Mouse (Mus musculus): ENCODE data around the gene Insc.

The Insc gene

GRCm38 (mm10) chr7:114762660-114763059 lies 19.2 kb downstream of the Insc start:
- no peak for DNase-seq (ENCODE audit: low read depth)

GRCm38 (mm10) chr7:114765273-114765672 lies 21.8 kb downstream of the Insc start:
- DNase-seq (ENCODE audit: low read depth), result no peak

GRCm38 (mm10) chr7:114766523-114766922 lies 23.0 kb downstream of the Insc start:
- no peak for DNase-seq (ENCODE audit: low read depth)

- DNase-seq (ENCODE audit: low read depth), result no peak
Measured at GRCm38 (mm10) chr7:114768516-114768915, 25.0 kb downstream of the Insc start.

- DNase-seq (ENCODE audit: low read depth), result no peak
Measured at GRCm38 (mm10) chr7:114769041-114769440, 25.5 kb downstream of the Insc start.

GRCm38 (mm10) chr7:114770586-114770985 lies 27.1 kb downstream of the Insc start:
- DNase-seq (ENCODE audit: low read depth), result no peak

GRCm38 (mm10) chr7:114771801-114772200 lies 28.3 kb downstream of the Insc start:
- no peak for DNase-seq (ENCODE audit: low read depth)

- no peak for DNase-seq (ENCODE audit: low read depth)
Measured at GRCm38 (mm10) chr7:114773781-114774180, 30.3 kb downstream of the Insc start.

- no peak for DNase-seq (ENCODE audit: low read depth)
Measured at GRCm38 (mm10) chr7:114775856-114776255, 32.4 kb downstream of the Insc start.

GRCm38 (mm10) chr7:114778156-114778770 lies 34.8 kb downstream of the Insc start:
- DNase-seq (ENCODE audit: low read depth), result no peak

GRCm38 (mm10) chr7:114779056-114779660 lies 35.7 kb downstream of the Insc start:
- no peak for DNase-seq (ENCODE audit: low read depth)

GRCm38 (mm10) chr7:114783291-114783690 lies 39.8 kb downstream of the Insc start:
- no peak for DNase-seq (ENCODE audit: low read depth)

- DNase-seq (ENCODE audit: low read depth), result no peak
Measured at GRCm38 (mm10) chr7:114791087-114791486, 47.6 kb downstream of the Insc start.

- no peak for DNase-seq (ENCODE audit: low read depth)
Measured at GRCm38 (mm10) chr7:114792026-114792425, 48.5 kb downstream of the Insc start.

- DNase-seq (ENCODE audit: low read depth), result no peak
Measured at GRCm38 (mm10) chr7:114794400-114794799, 50.9 kb downstream of the Insc start.

GRCm38 (mm10) chr7:114802576-114802975 lies 59.1 kb downstream of the Insc start:
- DNase-seq (ENCODE audit: low read depth), result no peak

- DNase-seq (ENCODE audit: low read depth), result no peak
Measured at GRCm38 (mm10) chr7:114805311-114805710, 61.8 kb downstream of the Insc start.

- DNase-seq (ENCODE audit: low read depth), result no peak
Measured at GRCm38 (mm10) chr7:114807343-114807742, 63.8 kb downstream of the Insc start.

- DNase-seq (ENCODE audit: low read depth), result no peak
Measured at GRCm38 (mm10) chr7:114808341-114808740, 64.8 kb downstream of the Insc start.

- peak; percentile 23 for DNase-seq (ENCODE audit: low read depth)
Measured at GRCm38 (mm10) chr7:114817291-114817806, 73.9 kb downstream of the Insc start.

GRCm38 (mm10) chr7:114817879-114818278 lies 74.4 kb downstream of the Insc start:
- DNase-seq (ENCODE audit: low read depth), result no peak

- DNase-seq (ENCODE audit: low read depth), result no peak
Measured at GRCm38 (mm10) chr7:114818351-114818750, 74.9 kb downstream of the Insc start.

GRCm38 (mm10) chr7:114818836-114819235 lies 75.3 kb downstream of the Insc start:
- DNase-seq (ENCODE audit: low read depth), result no peak

GRCm38 (mm10) chr7:114822736-114823135 lies 79.2 kb downstream of the Insc start:
- DNase-seq (ENCODE audit: low read depth), result no peak

Data from c-Kit-positive CD71-positive TER-119-negative erythroid progenitor cells, embryonic 14.5 days (primary cell).